Mouse (Mus musculus) bone marrow, adult 2 months (tissue): ENCODE data around the gene Col7a1.

Experiments
- CTCF ChIP-seq: fragments of 200-500 bp; IDR thresholded peaks from 2 replicates; pipeline ENCODE4 v1.5.1; 2011; ENCODE audit warnings: low read length, control low read depth; ENCODE audit not compliant: control insufficient read depth, insufficient read depth
- POLR2A ChIP-seq: fragments of 200-500 bp; IDR thresholded peaks from 2 replicates; pipeline ENCODE4 v1.6.1; 2011; ENCODE audit warnings: low read depth, mild to moderate bottlenecking, control low read depth, low read length, borderline replicate concordance; ENCODE audit not compliant: control insufficient read depth

- TF ChIP-seq CTCF (no peak), POLR2A (no peak)
Measured at GRCm38 (mm10) chr9:108987704-108988350, 34.4 kb downstream of the Col7a1 start.
